Mouse (Mus musculus) ES-E14 (cell line): ENCODE data around the gene Rangrf.

Source experiments
- HCFC1 ChIP-seq: IDR thresholded peaks from 2 replicates; pipeline ENCODE4 v1.6.1; 2012; ENCODE audit warnings: low read length, inconsistent platforms, borderline replicate concordance; ENCODE audit not compliant: insufficient read depth
- MAFK ChIP-seq: IDR thresholded peaks from 2 replicates; pipeline ENCODE4 v1.6.1; 2014; ENCODE audit warnings: mild to moderate bottlenecking, low read depth, low read length, inconsistent platforms; ENCODE audit not compliant: insufficient read depth
- ZNF384 ChIP-seq: IDR thresholded peaks from 2 replicates; pipeline ENCODE4 v1.6.1; 2012; ENCODE audit warnings: low read depth, low read length, inconsistent platforms

- TF ChIP-seq HCFC1 = no peak
- no peak for TF ChIP-seq MAFK
- TF ChIP-seq ZNF384 = no peak
Measured at GRCm38 (mm10) chr11:68982639-68983369, 7.8 kb upstream of the Rangrf start.
